Mouse (Mus musculus) c-Kit-positive CD71-positive TER-119-positive erythroid progenitor cells, embryonic 14.5 days (primary cell): ENCODE data around the gene Sec16a.
"Not testable (repeated sequence)": the region's sequence is repeated elsewhere in the genome, so short reads cannot be mapped to it uniquely, and the experiment has no call there.

Experiments
- DNase-seq: peaks from one replicate; pipeline ENCODE4 v3.0.0-alpha.2; 2013; ENCODE audit warnings: low spot score

Gene Sec16a

GRCm38 (mm10) chr2:26388682-26389153 lies 56.3 kb downstream of the Sec16a start:
- DNase-seq = peak; percentile 12

GRCm38 (mm10) chr2:26387713-26388112 lies 57.3 kb downstream of the Sec16a start:
- no peak for DNase-seq

- not testable (repeated sequence) for DNase-seq
Observed at GRCm38 (mm10) chr2:26380871-26381270, 64.1 kb downstream of the Sec16a start.

DNA sequence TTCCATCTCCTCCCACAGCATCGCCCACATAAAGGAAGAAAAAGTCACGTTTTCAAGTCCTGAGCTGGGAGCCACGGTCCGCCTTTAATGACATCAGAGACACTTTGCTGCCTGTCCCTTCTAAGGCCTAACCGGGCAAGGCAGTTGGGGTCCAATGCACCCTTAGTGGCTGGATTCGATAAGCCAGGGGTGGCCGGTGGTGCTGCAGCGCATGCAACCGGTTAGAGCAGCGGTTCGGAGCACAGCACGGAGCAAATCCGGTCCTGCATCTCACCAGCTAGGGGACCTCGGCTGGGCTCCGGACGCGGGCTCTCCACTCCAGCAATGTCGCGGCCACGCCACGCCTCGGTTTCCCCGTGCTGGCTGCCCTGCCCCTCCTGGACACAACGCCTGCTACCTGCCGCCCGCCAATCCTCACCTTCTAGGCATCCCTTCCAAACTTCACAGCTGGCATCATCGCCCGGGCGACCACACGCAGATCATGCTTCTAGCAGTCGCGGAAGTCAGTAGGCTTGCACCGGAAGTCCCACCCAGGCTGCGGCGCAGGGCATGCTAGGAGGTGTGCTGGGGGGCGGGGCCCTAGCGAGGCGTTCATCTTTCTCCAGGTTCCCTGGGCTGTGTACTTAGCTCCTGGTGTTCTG lies 64.8 kb downstream of the Sec16a start, which contains the start of gene Snapc4:
Gene Snapc4 (minus strand): TSS at position 523 of the 641 bp plus-strand sequence.
- peak; percentile 77 for DNase-seq

GRCm38 (mm10) chr2:26372396-26372795 lies 72.6 kb downstream of the Sec16a start:
- DNase-seq = no peak

- no peak for DNase-seq
Observed at GRCm38 (mm10) chr2:26368572-26368971, 76.4 kb downstream of the Sec16a start.

GRCm38 (mm10) chr2:26367911-26368310 lies 77.1 kb downstream of the Sec16a start:
- no peak for DNase-seq

GRCm38 (mm10) chr2:26364738-26365465 lies 80.1 kb downstream of the Sec16a start:
- DNase-seq = no peak

DNA sequence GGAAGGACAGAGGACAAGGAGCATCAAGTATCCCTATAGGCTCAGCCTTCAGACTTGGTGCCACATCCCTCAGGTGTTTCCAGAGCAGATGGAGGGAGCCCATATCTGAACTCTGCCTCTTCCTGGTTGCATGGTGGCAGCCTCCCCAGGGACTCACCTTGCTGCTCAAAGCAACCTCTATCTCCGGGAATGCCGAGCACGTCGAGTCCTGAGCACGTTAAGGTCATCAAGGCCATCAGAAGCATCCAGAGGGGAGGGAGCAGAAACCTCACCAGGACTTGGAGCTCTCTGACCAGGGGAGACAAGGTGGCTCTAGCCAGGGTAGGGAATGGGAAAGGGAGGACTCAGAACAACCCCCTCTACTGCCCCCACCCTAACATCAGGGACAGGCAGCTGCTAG lies 81.5 kb downstream of the Sec16a start:
- DNase-seq = no peak

DNA sequence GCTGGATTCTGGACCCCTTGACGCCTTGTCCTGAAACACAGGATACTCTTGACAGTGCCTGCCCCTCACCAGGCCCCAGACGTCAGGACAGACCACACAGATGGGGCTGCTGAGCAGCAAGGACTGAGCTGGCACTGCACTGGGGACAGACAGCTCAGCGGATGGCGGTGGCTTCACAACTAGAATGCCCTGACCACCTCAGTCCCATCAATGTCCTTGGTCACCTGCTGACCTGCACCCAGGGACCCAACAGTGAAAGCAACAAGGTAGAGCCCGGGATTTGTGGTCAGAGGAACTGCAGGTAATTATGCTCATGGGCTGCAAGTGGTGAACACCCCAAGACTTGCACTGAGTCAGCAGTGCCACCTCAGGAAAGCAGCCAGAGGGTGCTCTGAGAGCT lies 82.0 kb downstream of the Sec16a start:
- DNase-seq = no peak

- no peak for DNase-seq
Observed at GRCm38 (mm10) chr2:26360772-26361171, 84.2 kb downstream of the Sec16a start, which contains the start of gene Card9. Gene Card9, minus strand, starts transcription at chr2:26360918.

GRCm38 (mm10) chr2:26359983-26360382 lies 85.0 kb downstream of the Sec16a start:
- DNase-seq = no peak
